Mouse (Mus musculus): ENCODE results near the gene Slc12a8. TPM values are rescaled to one million over a fixed set of nuclear protein-coding genes. Genes with fewer than 3 reads are reported as not detected.

Slc12a8 gene
- total RNA-seq, 2 experiments from 2014 or later, result 1.1 to 1.9 TPM

DNA sequence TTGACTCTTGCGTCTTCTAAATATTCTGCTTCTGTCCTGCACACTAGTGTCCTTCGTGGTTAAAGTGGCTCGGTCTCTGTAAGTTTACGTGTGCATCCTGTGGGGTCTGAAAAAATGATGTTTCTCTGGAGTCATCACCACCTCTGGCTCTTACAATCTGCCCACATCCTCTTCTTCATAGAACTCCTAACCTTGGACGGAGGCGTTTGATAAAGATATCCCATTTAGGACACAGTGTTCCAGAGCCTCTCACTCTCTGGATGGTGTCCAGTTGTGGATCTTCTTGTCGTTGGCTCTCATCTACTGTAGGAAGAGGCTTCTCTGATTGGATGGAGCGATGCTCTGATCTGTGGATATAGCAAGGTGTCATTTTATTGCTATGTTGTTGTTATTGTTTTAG is 65.4 kb downstream of the Slc12a8 start:
- no peak for DNase-seq (ENCODE audit: low spot score in 2 of 2)

DNA sequence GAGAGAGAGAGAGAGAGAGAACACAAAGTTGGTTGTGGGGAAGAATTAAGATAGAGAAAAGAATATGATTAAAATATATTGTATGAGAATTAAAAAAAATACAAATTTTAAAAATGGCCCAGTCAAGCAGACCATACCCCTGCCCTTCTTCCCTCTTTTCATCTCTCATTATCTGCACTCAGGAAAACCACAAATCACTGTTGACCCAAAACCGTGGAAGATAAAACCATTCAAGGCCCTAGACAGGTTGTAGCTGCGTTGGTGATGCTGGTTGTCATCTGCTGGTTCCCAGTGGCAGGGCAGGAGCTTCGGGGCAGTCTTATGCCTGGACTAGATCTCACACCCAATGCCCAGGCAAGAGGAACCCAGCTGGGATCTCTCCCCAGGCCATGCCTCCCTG is 66.2 kb downstream of the Slc12a8 start:
- DNase-seq (ENCODE audit: low spot score in 2 of 2), result no peak

DNA sequence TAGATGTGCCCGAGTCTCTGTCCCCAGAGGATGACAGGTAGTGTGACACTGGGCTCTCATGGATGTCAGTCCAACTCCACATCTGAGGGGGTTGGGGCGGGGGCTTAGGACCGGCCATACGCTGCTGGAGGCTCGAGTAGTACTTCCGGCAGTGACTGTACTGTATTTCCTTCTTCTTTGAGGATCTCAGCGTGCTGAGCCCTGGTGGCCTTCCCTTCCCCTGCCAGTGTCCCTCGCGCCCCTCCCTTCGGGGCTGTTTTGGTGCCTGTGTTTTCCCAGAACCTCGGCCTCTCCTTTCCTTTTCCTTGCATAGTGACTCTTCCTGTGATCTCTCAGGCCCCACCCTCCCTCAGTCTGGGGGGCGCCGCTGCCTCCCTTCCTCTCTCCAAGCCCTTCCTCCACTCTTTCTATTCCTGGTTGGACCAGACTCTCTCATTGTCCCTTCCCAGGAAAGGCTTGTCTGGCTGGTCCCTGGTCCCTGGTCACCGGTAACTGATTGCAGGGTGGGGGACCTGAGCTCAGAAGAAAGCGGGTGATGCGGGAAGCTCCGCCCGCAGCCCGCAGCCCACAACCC is 66.8 kb downstream of the Slc12a8 start:
- no peak for DNase-seq (ENCODE audit: low spot score in 2 of 2)

DNA sequence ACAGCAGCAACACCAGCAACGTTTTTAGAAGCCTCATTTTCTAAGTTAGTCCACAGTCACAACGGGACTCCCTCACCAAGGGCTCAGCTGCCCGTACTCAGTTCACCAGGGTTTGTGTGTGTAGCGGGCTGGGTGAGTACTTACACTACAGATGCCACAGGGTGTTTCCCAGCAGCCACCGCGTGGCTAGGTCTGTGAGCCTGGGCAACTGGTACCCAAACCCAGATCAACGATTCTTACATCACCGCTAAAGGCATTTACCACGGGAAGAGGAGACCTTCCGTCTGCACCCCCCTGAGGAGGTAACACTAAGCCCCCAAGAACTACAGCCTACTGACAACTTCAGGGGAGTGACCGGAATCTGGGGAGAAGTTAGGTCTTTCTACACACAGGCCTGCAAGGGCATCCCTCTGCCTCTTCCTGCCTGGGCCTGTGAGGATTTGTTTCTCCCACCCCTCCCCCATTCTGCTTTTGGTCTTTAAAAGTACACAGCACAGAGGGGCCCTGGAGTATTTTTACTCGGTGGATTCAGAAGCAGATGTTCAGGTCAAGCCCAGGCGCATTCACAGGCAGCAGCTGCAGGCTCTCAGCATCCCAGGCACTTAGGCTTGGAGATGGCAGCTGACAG is 67.4 kb downstream of the Slc12a8 start:
- no peak for DNase-seq (ENCODE audit: low spot score in 2 of 2)

DNA sequence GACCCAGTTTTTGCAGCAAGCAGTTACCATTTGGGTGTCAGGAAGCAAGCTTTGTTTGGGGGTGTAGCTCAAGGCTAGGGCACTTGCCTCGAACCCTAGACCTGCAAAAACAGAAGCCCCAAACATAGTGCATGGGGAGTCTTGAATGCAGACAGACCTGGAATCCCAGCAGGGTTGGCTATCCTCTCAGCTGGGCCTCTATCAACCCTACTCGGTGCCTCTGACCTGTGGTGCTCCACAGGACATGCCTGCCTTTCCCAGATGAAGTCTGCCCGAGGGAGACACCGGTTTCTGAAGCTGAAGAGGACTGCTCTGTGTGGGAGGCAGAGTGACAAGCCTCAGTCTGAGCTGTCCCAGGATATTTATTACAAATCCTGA is 67.9 kb downstream of the Slc12a8 start:
- DNase-seq (ENCODE audit: low spot score in 2 of 2), result no peak

DNA sequence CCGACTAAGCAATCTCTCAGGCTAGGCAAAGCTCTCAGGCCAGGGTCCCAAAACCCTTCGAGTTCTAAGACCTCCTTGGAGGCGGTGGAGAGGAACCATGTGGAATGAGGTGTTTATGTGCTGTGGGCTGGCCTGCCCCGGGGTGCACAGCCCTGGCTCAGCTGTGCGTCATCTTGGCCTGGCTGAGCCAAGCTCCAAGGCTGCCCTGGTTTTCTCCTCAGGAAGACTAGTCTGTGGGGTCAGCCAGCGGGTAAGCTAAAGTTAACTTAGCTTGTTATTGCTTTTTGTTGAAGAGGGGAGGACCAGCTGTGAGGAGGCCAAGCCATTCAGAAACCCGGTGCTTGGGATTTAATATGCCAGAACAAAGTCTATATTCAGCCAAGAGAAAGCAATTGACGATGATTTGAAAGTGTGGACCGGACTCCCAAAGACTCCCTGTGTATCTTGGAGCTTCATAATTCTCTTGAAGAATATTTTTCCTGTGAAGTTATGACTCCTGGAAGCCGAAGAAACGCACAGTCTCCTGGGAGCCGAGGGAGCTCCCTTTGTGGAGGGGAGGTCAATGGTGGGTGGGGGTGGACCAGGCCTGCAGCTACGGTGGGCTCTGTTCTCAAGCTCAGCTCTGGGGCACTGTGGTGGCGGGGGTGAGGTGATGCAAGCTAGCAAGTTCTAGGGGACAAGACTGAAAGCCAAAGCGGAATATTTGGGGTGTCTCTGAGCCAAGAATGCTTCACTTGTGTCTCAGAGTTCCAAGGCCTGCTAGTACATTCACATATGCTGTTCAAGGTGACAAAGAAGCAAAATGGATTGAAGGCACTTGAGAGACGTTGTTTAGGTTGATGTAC is 70.4 kb downstream of the Slc12a8 start:
- no peak for DNase-seq (ENCODE audit: low spot score in 2 of 2)

DNA sequence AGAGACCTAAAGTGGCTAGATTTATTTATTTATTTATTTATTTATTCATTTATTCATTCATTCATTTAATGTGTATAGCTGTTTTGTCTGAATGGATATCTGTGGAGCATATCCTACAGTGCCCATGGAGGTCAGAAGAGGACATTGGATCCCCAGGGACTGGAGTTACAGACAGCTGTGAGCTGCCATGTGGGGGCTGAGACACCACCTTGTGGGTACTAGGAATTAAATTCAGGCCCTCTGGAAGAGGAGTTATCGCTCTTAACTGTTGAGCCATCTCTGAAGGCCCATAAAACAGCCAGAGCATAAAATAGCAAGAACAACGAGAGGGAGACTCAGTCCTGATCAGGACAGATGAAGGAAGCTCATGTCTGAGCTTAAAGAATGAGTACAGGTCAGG is 71.7 kb downstream of the Slc12a8 start:
- DNase-seq (ENCODE audit: low spot score in 2 of 2), result no peak

DNA sequence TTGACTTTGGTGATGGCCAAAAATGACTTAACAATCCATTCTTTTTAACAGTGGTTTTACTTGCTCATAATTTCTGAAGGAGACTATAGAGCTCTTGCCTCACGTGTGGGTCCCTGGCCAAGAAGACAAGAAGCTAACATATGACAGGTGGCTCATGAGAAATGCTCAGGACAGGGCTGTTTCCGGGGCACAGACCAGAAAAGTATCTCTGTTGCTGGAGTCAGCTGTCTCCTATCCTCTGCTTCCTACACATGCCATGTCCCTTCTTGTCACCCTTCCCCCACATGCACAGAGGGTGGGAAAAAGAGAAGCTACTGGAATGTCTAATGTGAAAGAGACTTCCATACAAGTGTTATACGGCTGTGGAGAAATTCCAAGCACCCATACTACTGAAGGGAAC is 73.3 kb downstream of the Slc12a8 start:
- DNase-seq (ENCODE audit: low spot score in 2 of 2), result no peak

DNA sequence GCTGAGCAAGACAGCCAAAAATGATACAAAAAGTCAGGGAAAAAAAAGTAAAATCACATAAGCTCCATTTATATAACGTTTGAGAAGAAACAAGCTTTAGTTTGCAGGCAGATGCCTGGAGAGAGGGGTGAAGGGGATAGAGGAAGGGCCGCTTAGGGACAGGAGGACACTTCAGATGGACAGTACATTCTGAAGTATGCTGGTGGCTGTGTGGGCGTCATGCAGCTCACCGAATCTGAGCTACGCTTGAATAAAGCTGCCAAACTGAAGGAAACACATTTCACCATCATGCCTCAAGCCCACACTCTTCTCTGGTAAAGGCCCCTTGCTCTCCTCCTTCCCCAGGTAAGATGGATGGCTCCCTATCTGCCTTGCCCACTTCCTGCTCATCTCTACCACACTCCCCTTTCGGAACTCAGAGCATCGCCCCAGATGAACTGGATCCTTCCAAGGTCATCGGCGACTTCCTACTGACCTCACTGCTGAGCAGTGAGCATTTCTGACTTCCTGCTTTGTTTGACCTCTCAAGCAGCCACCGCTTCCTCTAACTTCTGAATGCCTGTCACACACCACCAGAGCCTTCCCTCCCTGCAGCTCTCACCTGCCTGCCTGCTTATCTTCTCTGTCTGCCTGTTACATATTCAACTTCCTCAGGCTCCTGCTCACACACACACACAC is 74.4 kb downstream of the Slc12a8 start:
- no peak for DNase-seq (ENCODE audit: low spot score in 2 of 2)

DNA sequence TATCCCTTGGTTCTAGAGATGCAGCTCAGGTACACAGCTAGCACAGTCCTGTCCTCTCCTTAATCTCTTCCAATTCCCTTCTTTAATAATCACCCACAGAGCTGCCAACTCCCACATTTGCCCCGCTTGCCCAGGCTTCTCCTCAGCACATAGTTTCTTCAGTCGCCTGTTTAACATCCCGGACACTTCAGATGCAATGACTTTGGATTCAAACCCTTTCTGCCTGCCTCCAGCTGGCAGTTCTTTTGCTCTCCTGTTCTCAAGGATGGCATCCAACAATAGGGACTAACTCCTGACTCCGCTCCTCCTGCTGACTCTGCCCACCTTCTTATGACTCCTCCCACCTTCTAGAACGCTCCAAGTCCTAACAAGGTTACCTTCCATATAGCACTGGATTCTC is 75.2 kb downstream of the Slc12a8 start:
- DNase-seq (ENCODE audit: low spot score in 2 of 2), result no peak

DNA sequence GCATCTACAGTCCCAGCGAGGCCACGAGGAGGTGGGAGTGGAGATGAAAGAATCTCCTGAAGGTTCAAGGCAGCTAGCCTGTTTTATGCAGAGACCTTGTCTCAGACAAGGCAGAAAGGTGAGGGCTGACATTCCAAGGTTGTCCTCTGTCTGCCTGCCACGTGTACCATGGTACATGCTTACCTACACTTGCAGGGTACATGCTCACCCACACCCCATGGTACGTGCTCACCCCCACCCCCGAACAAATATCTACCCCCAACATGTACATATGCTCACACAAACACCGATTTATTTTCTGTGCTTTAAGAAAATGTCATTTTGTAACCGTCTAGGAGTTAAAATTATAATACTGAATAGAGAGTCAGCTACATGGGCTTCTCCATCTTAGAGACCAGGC is 76.3 kb downstream of the Slc12a8 start:
- DNase-seq (ENCODE audit: low spot score in 2 of 2), result no peak

DNA sequence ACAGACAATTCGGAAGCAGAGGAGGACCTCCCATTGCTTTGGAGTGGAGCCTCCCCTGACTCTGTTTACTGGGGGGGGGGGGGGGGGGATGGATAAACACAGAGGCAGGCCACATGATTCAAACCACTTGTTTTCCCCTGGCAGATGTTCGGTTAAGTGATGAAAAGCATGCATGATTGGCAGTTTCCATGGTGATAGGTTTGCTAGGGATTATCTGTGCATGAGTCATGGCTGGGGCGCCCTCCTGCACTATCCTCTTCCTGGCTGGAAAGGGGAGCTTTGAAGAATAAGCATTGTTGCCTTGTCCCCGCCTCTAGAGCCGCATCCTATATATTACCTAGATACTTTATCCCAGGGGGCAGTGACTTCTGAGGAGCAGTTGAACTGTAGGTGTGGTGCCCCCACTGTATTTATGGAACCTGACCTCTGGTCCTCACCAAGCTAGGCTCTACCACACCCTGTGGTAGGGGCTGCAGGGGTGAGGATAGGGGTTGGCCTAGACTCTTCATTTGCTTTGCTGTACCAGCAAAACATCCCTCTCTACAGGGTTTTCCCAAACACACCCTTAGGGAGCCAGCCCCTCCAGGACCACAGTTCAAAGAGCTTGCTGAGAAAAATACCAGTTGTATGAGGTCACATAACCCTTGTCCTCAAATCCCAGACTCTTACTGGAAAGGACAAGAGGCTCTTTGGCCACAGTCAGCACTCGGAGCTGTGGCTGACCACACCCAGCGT is 77.1 kb downstream of the Slc12a8 start:
- DNase-seq (ENCODE audit: low spot score in 2 of 2), result no peak

DNA sequence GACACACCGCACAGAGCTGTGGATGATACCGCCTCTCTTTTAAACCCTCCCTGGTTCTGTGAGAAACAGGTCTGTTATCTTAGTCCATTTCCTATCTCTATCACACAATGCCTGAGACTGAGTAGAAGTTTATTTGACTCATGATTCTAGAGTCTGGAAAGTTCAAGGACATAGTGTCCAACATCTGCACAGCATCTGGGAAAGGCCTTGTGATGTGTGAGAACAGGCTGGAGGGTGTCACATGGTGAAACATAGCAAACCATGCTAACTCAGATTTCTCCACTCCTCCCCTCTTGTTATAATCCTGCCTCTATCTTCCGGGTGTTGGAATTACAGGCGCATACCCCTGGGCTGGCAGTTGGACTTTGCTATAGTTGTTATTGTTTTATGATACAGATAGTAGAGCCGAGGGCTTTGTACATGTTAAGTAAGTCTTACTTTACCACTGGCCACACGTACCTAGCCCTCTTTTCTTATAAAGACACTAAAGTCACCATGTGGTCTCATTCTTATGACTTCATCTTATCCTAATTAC is 78.2 kb downstream of the Slc12a8 start:
- no peak for DNase-seq (ENCODE audit: low spot score in 2 of 2)

DNA sequence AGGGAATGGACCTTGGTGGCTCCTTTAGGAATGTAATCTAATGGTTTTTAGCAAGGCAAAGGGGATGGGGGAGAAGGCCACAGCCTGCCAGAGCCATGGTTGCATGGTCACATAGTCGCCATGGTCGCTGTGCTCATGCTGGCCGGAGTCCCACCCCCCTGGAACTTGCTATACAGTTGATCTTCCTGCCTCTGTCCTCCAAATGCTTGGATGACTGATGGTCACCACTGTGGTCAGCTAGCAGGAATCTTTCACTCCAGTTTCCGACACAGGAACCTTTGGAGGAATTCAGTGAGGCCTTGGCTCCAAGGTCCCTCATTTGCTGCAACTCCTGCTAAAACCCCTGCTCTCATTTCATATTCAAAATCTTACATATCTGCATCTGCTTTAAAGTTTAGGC is 79.1 kb downstream of the Slc12a8 start:
- no peak for DNase-seq (ENCODE audit: low spot score in 2 of 2)

DNA sequence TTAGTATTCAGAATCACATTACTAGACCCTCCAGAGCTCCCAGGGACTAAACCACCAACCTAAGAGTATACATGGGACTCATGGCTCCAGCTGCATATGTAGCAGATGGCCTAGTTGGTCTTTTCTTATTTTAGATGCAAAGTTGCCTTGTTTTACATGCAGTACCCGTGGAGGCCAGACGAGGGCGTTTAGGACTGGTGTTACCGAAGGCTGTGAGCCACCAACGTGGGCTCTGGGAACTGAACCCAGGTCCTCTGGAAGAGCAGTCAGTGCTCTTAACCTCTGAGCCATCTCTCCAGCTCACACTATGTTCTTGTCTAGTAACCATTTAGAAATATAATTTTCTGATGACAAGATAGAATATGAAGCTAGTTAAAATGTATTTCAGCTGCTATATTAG is 83.1 kb downstream of the Slc12a8 start:
- no peak for DNase-seq (ENCODE audit: low spot score in 2 of 2)

DNA sequence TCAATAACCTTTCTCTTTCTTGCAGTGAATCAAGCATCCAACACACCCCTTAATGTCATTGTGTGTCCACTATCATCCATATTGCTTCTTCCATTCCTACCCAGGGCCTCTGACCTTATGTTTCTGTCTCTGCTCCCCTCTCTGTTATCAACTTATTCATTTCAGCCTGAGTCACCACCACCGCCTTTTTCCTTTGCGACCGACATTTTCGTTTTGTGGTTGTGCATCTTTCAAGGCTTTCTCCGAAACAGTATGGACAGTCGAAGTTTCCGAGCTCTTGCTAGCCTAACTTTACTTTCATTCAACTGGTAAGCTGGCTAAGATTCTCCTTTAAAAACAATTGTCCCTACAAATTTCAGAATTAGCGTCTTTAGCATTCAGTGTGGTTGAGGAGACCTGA is 84.2 kb downstream of the Slc12a8 start:
- DNase-seq (ENCODE audit: low spot score in 2 of 2), result no peak

DNA sequence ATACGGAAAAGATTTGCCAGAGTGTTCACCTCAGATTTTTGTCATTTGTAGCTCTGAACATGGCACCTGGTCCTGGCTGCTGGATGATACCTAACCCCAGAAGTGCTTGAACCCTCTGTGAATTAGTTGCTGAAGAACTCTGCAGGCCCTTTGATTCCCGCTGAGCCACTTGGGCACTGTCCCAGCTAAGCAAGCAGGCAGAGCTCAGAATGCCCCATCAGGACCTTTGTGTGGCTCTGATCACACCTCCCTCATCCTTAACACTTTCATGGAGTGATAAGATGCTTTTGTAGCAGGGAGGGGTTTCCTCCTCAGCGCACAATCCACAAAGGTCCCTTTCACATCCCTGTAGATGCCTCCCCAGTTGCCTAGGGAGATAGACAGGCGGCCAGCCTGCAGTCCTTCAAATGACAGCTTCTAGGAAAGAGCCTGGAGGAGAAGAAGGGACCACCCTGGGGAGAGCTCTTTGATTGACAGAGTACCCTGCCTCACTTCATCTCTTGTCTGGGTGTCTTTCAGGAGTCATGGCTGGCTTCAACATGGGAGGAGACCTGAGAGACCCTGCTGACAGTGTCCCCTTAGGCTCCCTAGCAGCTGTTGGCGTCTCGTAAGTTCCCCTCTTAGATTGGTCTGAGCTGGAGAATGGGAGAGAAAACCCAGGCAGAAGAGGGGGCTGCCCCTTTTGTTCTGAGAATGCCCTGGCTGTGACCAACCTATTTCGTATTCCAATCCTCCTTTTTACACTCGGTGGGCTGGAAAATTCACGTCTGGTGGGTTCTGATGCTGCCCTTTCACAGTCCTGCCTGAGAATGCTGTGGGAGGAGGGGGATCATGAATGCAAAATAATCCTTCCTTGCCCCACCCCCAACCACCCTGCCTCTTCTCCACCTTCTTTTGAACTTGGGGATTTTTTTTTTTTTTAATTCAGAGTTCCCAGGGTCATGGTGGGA is 88.8 kb downstream of the Slc12a8 start:
- DNase-seq (ENCODE audit: low spot score in 2 of 2), result no peak

DNA sequence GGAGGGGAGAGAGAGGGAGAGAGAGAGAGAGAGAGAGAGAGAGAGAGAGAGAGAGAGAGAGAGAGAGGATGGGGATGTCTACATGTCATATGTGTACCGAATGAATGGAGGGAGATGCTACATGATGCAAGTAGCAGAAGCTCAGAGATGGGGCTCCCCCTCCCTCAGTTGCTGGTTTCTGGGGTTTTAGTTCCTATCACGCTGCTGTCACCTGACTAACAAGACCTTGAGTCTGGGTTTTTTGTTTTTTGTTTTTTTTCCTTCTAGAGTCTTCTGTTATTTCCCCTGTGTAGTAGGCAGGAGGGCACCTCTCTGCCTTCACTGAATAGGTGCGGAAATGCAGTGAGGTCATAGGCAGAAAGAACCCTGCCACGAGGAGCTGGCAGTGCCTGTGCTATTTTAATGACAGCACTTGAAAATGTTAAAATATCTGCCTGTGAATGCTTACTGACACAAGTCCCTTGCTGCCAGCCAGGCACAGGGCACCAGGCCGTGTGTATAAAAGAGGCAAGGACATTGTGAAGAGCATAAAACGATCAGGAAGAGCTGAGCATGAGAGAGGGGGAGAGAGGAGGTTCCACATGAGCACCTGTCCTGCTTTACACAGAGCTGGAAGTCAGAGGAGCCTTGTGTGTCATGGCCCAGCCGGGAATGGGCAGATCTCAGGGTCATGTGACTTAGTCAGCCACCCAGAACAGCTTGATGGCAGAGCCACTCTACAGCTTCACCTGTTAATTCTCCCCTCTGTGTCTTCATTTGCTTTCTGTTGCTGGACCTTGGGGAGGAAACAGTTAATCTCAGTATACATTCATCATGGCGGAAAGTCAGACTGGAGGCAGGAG is 89.8 kb downstream of the Slc12a8 start:
- DNase-seq (ENCODE audit: low spot score in 2 of 2), result no peak

DNA sequence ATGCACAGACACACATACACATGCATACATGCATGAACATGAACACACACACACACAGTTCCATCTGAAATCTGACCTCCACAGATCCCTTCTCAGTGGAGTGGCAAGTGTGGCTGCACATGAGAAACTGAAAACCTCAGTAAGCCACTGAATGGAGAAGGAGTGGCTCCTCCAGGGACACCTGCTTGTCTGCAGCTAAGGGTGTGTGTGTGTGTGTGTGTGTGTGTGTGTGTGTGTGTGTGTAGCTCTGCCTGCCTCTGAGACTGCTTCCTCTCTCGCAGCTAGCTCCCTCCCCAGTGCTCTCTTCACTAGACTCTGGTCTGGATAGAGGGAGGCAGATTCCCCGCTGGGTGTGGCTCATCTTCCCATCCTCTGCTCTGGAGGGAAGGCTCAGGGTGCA is 92.4 kb downstream of the Slc12a8 start:
- no peak for DNase-seq (ENCODE audit: low spot score in 2 of 2)
